Mouse (Mus musculus): ENCODE measurements around the gene Hist1h2br. TPM values are rescaled to one million over a fixed set of nuclear protein-coding genes. Genes with fewer than 3 reads are reported as not detected.
"Not testable (repeated sequence)": the region's sequence is repeated elsewhere in the genome, so short reads cannot be mapped to it uniquely, and the experiment has no call there.

Hist1h2br gene
- 17.6 and 23.0 TPM in 2 replicates for polyA plus RNA-seq (2016; fragmentation: Nextera tagmentation; extraction: Ambion mirVana)

DNA sequence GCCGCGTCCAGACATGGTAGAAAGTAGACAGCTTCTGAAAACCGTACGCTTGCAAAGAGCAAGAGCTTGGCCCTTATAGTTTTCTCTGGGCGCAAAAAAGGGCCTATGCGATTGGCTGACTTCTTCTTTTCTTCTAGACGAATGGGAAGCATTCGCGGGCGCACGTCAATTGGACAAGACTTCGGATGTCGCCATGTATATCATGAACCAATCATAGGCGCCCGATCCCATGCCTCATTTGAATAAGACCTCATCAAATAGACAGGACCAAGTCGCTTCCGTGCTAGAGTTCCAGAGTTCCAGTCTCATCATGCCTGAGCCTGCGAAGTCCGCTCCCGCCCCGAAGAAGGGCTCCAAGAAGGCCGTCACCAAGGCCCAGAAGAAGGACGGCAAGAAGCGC is at the start of gene Hist1h2br, which contains the start of gene Hist1h2ap:
Gene Hist1h2br, plus strand, starts transcription at position 283 of the 400 bp plus-strand sequence.
Gene Hist1h2ap, minus strand, starts transcription at position 47 of the 400 bp plus-strand sequence.
- not testable (repeated sequence) for H3K4me1 ChIP-seq; H3K4me3 ChIP-seq; H3K27ac ChIP-seq (replicated peaks); H3K9me3 ChIP-seq; H3K4me2 ChIP-seq (replicated peaks); H3K27me3 ChIP-seq; H3K36me3 ChIP-seq; H3K9ac ChIP-seq (replicated peaks)
- no CpG with 5 or more reads among the region's 24 CpGs for WGBS
- peak; percentile 96 for ATAC-seq (ENCODE audit: low FRiP score, low read depth)

- 20% methylated on average over 6 of the region's 6 CpGs for WGBS
- Histone ChIP-seq H3K4me1 (peaks cover 47% of the 10 kb centered on the region), H3K36me3 (no peaks in the 10 kb centered on the region), H3K9ac (replicated peaks) (peak overlapping the region; percentile 46), H3K27ac (replicated peaks) (peak overlapping the region; percentile 83), H3K27me3 (no peaks in the 10 kb centered on the region), H3K4me2 (replicated peaks) (peak overlapping the region; percentile 68), H3K4me3 (0 out of 2 replicates have a peak overlapping the region, but pooled peaks have one; percentile 47), H3K9me3 (no peaks in the 10 kb centered on the region)
- no peak for ATAC-seq (ENCODE audit: low FRiP score, low read depth)
These were observed 49.2 kb upstream of the Hist1h2br start for GRCm38 (mm10) chr13:21784311-21784710.

- Histone ChIP-seq H3K9ac (replicated peaks) (peak overlapping the region; percentile 49), H3K27me3 (no peaks in the 10 kb centered on the region), H3K36me3 (no peaks in the 10 kb centered on the region), H3K4me2 (replicated peaks) (peak overlapping the region; percentile 50), H3K4me3 (peak overlapping the region; percentile 38), H3K4me1 (peaks cover 39% of the 10 kb centered on the region), H3K9me3 (no peaks in the 10 kb centered on the region), H3K27ac (replicated peaks) (peak overlapping the region; percentile 85)
- WGBS, result 3% methylated on average over 8 of the region's 8 CpGs
- no peak for ATAC-seq (ENCODE audit: low FRiP score, low read depth)
These were observed 47.2 kb upstream of the Hist1h2br start for GRCm38 (mm10) chr13:21786189-21786898.

DNA sequence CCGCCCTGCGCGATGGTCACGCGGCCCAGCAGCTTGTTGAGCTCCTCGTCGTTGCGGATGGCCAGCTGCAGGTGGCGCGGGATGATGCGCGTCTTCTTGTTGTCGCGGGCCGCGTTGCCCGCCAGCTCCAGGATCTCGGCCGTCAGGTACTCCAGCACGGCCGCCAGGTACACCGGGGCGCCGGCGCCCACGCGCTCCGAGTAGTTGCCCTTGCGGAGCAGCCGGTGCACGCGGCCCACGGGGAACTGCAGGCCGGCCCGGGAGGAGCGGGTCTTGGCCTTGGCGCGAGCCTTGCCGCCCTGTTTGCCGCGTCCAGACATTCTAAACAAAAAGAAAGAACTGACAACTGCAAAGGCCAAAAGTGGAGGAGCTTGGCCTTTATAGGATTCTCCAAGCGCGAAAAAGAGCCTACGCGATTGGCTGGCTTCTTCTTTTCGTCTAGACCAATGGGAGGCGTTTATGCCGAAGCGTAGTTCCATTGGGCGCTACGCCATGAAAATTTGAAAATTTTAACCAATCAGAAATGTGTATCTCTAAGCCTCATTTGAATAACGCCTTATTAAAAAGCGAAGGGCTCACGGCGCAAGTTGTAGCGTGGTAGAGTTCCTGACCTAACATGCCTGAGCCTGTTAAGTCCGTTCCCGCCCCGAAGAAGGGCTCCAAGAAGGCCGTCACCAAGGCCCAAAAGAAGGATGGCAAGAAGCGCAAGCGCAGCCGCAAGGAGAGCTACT is 46.5 kb upstream of the Hist1h2br start, which contains the start of the genes Hist1h2an and Hist1h2bp:
Gene Hist1h2an, minus strand, starts transcription at position 320 of the 731 bp plus-strand sequence.
Gene Hist1h2bp, plus strand, starts transcription at position 563 of the 731 bp plus-strand sequence.
- under 1% methylated on average over 38 of the region's 63 CpGs for WGBS
- Histone ChIP-seq H3K4me2 (replicated peaks) (peak within 1 kb of the TSS; percentile 50), H3K9ac (replicated peaks) (peak within 1 kb of the TSS; percentile 49), H3K4me3 (peak within 1 kb of the TSS; percentile 38), H3K4me1 (peaks cover 39% of the 10 kb centered on the region), H3K27ac (replicated peaks) (peak within 1 kb of the TSS; percentile 85)
- H3K27me3 ChIP-seq, H3K36me3 ChIP-seq, H3K9me3 ChIP-seq: not testable (repeated sequence)
- peak; percentile 95 for ATAC-seq (ENCODE audit: low FRiP score, low read depth)

DNA sequence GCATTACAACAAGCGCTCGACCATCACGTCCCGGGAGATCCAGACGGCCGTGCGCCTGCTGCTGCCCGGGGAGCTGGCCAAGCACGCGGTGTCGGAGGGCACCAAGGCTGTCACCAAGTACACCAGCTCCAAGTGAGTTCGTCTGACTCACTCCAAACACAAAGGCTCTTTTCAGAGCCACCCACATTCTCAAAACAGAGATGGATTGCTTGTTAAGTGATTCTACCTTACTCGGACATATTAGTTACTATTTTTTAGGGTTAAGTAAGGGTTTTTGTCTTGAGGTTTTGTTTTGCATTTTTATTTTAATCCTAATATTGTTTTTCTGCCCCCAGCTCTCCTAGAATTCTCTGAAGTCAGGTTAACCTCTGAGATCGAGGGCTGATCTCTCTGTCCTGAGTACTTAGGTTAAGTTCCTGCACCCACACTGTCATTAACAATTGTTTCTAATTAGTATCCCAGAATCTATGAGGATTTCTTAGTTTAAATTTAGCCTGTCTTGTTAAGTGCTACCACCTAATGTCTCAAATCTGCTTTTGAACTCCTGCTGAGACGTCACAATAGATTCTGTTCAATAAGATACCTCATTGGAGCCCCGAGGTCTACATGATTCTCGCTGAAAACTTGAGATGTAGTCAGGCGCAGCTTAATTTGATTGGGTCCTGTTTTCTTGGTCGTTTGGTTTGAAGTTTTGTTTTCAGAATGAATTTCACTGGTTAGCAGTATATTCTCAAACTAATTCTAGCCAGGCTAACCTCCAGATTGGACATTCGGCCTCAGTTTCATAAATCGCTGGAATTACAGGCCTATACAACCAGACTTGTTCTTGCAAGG is 45.6 kb upstream of the Hist1h2br start:
- Histone ChIP-seq H3K9ac (replicated peaks) (peak overlapping the region; percentile 41; the same call in 1 of the 2 replicates), H3K4me2 (replicated peaks) (peak overlapping the region; percentile 50), H3K4me3 (peak overlapping the region; percentile 21; the same call in 1 of the 2 replicates), H3K36me3 (no peaks in the 10 kb centered on the region), H3K27me3 (no peaks in the 10 kb centered on the region), H3K27ac (replicated peaks) (peak overlapping the region; percentile 82), H3K4me1 (peaks cover 32% of the 10 kb centered on the region), H3K9me3 (no peaks in the 10 kb centered on the region)
- no peak for ATAC-seq (ENCODE audit: low FRiP score, low read depth)
- WGBS, result 10% methylated on average over 17 of the region's 21 CpGs

DNA sequence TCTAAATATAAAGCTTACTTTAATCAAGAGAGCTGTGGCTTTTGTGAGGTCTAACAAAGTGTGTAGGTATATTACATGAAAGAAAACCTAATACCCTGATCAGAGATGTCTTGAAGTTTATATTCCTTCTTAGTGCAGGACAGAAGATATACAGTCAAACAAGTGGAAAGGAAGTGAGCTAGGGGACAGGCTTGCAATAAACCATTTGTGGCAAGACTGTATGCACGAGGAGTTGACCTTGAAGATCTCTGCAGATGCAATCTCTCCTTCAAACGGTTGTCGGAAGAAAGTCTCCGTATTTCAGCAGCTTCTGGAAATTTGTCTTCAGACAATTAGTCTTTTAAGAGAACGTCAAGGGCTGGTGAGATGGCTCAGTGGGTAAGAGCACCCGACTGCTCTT is 43.6 kb upstream of the Hist1h2br start:
- Histone ChIP-seq H3K9me3 (no peaks in the 10 kb centered on the region), H3K27ac (replicated peaks) (no peak overlapping the region), H3K36me3 (no peaks in the 10 kb centered on the region), H3K9ac (replicated peaks) (no peak overlapping the region), H3K4me1 (peaks cover 24% of the 10 kb centered on the region), H3K27me3 (no peaks in the 10 kb centered on the region), H3K4me2 (replicated peaks) (no peak overlapping the region), H3K4me3 (no peak overlapping the region)
- ATAC-seq (ENCODE audit: low FRiP score, low read depth), result no peak
- WGBS, result 55% methylated on average over 6 of the region's 6 CpGs

DNA sequence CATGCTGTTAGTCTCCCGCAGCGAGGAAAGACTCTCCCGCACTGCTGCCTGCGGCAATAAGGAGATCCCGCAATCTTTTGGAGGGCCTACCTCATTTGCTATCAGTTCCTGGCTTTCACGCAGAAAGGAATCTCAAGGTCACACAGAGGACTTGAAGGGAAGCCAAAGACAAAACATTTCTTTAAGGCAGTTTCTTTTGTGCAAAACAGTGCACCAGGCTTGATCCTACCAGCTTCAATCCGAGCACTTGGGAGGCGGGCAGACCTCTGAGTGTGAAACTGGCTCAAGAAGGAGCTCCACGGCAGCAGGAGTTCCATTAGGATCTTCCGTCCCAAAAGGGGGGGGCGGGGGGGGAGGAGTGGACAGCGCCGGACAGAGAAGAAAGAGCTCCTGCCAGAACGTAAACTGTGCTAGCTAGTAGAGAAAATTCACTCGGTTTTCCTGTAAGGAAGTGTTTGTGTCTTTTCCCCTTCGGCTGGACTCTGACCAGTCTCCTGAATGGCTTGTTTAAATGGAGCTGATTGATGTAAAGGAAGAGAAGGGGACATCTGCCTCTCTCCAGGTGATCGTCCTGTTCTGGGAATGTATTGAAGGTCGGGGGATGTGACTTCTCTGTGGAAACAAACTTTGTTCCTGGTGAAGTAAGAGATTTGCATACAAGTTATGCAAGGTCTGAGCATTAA is 42.8 kb upstream of the Hist1h2br start:
- Histone ChIP-seq H3K9ac (replicated peaks) (peak overlapping the region; percentile 31), H3K4me2 (replicated peaks) (peak overlapping the region; percentile 45), H3K36me3 (no peaks in the 10 kb centered on the region), H3K4me1 (peaks cover 22% of the 10 kb centered on the region), H3K4me3 (peak overlapping the region; percentile 18; the same call in 1 of the 2 replicates), H3K27me3 (no peaks in the 10 kb centered on the region), H3K9me3 (no peaks in the 10 kb centered on the region), H3K27ac (replicated peaks) (0 out of 2 replicates have a peak overlapping the region, but pooled peaks have one; percentile 15)
- WGBS, result 7% methylated on average over 18 of the region's 18 CpGs
- ATAC-seq (ENCODE audit: low FRiP score, low read depth), result no peak

- H3K4me1 ChIP-seq, result peaks cover 5% of the 10 kb centered on the region
- no peaks in the 10 kb centered on the region for H3K27me3 ChIP-seq
- WGBS, result 95% methylated on average over 7 of the region's 7 CpGs
- no peak for ATAC-seq (ENCODE audit: low FRiP score, low read depth)
- H3K27ac ChIP-seq (replicated peaks), result no peak overlapping the region
- no peaks in the 10 kb centered on the region for H3K36me3 ChIP-seq
- H3K9ac ChIP-seq (replicated peaks), result no peak overlapping the region
- H3K4me3 ChIP-seq, result no peak overlapping the region
- H3K4me2 ChIP-seq (replicated peaks), result no peak overlapping the region
- H3K9me3 ChIP-seq, result no peaks in the 10 kb centered on the region
These were observed 38.0 kb upstream of the Hist1h2br start for GRCm38 (mm10) chr13:21795584-21795983.

DNA sequence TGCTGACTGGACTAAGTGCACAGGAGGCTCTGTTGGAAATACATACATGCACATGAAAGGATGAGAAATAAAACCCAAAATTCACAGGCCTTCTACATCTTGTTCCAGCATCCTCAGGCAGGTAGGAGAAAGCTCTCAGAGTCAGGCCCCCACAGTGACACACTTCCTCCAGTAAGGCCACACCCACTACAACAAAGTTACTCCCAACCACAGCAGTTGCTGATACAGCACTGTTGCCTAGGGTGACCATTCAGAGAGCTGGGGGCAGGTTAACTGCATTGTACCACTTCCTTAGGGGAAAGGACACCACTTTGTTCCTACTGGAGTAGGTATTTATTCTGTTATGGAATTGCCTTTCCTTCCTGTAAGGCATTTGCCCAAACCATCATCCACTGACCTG is 36.4 kb upstream of the Hist1h2br start:
- H3K27ac ChIP-seq (replicated peaks); H3K9me3 ChIP-seq; H3K27me3 ChIP-seq; H3K9ac ChIP-seq (replicated peaks); H3K4me1 ChIP-seq; H3K4me3 ChIP-seq; H3K4me2 ChIP-seq (replicated peaks); ATAC-seq (ENCODE audit: low FRiP score, low read depth); H3K36me3 ChIP-seq: not testable (repeated sequence)

DNA sequence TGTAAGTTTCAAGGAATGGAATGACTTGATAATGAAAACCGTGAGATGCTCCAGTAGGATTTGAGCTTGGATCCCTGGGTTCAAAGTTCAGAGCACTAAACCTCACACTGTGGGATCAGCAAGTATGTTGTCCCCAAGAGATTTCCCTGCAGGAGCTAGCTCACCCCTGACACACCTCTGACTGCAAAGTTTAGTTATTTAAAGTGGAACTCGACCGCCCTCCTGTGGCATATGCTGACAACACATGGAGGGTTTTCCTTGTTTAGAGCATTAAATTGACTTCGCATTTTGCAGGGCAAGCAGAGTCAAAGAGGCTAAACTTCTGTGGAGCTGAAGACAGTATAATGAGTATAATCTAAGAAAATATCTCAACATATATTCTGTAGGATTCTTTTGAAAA is 30.5 kb upstream of the Hist1h2br start:
- H3K9me3 ChIP-seq; H3K36me3 ChIP-seq; H3K27ac ChIP-seq (replicated peaks); H3K27me3 ChIP-seq; H3K4me3 ChIP-seq; H3K4me2 ChIP-seq (replicated peaks); H3K4me1 ChIP-seq; H3K9ac ChIP-seq (replicated peaks): not testable (repeated sequence)
- no CpG with 5 or more reads among the region's 4 CpGs for WGBS
- ATAC-seq (ENCODE audit: low FRiP score, low read depth), result peak; percentile 69; the same call in 1 of the 2 replicates

DNA sequence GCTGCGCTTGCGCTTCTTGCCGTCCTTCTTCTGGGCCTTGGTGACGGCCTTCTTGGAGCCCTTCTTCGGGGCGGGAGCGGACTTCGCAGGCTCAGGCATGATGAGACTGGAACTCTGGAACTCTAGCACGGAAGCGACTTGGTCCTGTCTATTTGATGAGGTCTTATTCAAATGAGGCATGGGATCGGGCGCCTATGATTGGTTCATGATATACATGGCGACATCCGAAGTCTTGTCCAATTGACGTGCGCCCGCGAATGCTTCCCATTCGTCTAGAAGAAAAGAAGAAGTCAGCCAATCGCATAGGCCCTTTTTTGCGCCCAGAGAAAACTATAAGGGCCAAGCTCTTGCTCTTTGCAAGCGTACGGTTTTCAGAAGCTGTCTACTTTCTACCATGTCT is 23.5 kb upstream of the Hist1h2br start, which contains the start of the genes Hist1h2bq and Hist1h2ao:
Gene Hist1h2bq, minus strand, starts transcription at position 125 of the 400 bp plus-strand sequence.
Gene Hist1h2ao, plus strand, starts transcription at position 393 of the 400 bp plus-strand sequence.
- ATAC-seq (ENCODE audit: low FRiP score, low read depth), result peak; percentile 97
- not testable (repeated sequence) for H3K4me1 ChIP-seq; H3K9ac ChIP-seq (replicated peaks); H3K9me3 ChIP-seq; H3K36me3 ChIP-seq; H3K27me3 ChIP-seq; H3K27ac ChIP-seq (replicated peaks); H3K4me3 ChIP-seq; H3K4me2 ChIP-seq (replicated peaks)
- no CpG with 5 or more reads among the region's 23 CpGs for WGBS

Measured in midbrain, embryonic 12.5 days (tissue).